Mouse (Mus musculus) stomach, embryonic 16.5 days (tissue): ENCODE data around the gene Olfr552. TPM values are rescaled to one million over a fixed set of nuclear protein-coding genes. Genes with fewer than 3 reads are reported as not detected.

ENCODE experiments used
- ATAC-seq: fragments of 200-750 bp; cut with Nextera tagmentation; 2 replicates; pipeline ENCODE4 v1.8.0; 2017; ENCODE audit warnings: moderate number of reproducible peaks, moderate TSS enrichment; ENCODE audit not compliant: insufficient read depth, low FRiP score
- H3K27ac ChIP-seq: fragments of 300-500 bp; sonication (generic); 2 replicates; pipeline ENCODE4 v1.5.1; 2014; ENCODE audit warnings: low read length
- H3K27me3 ChIP-seq: fragments of 300-500 bp; sonication (generic); 2 replicates; pipeline ENCODE4 v1.6.1; 2014; ENCODE audit warnings: low read length, control low read depth, mixed read lengths; ENCODE audit not compliant: control insufficient read depth, insufficient read depth
- H3K36me3 ChIP-seq: fragments of 300-500 bp; sonication (generic); 2 replicates; pipeline ENCODE4 v1.6.1; 2014; ENCODE audit warnings: low read length; ENCODE audit not compliant: control insufficient read depth, insufficient read depth
- H3K4me1 ChIP-seq: fragments of 300-500 bp; sonication (generic); 2 replicates; pipeline ENCODE4 v1.6.1; 2014; ENCODE audit warnings: low read length, control low read depth, mixed read lengths; ENCODE audit not compliant: control insufficient read depth, insufficient read depth
- H3K4me2 ChIP-seq: fragments of 300-500 bp; sonication (generic); 2 replicates; pipeline ENCODE4 v1.6.1; 2014; ENCODE audit warnings: low read depth, low read length, mixed read lengths
- H3K4me3 ChIP-seq: fragments of 300-500 bp; sonication (generic); replicated peaks from 2 replicates; pipeline ENCODE4 v1.5.1; 2014; ENCODE audit warnings: mild to moderate bottlenecking, low read length
- H3K9ac ChIP-seq: fragments of 300-500 bp; sonication (generic); 2 replicates; pipeline ENCODE4 v1.6.1; 2014; ENCODE audit warnings: low read length
- H3K9me3 ChIP-seq: fragments of 300-500 bp; sonication (generic); replicated peaks from 2 replicates; pipeline ENCODE4 v1.6.1; 2016; ENCODE audit warnings: low read length, control low read depth; ENCODE audit not compliant: control insufficient read depth
- WGBS: fragments of 180-500 bp; shearing (Covaris S2); extraction: QIAGEN DNeasy Blood & Tissue Kit; methylation state at CpG from one replicate; pipeline ENCODE4 v1.1.7; 2014; 5-methylcytosine and 5-hydroxymethylcytosine counted together
- polyA plus RNA-seq: library from polyadenylated mRNA; unstranded; fragments of >200 nt; fragmentation: Nextera tagmentation; extraction: Ambion mirVana; gene quantifications from 2 replicates; pipeline ENCODE4 v1.2.1, GENCODE M21; 2015

Olfr552 gene
- not detected in 2 replicates for polyA plus RNA-seq

DNA sequence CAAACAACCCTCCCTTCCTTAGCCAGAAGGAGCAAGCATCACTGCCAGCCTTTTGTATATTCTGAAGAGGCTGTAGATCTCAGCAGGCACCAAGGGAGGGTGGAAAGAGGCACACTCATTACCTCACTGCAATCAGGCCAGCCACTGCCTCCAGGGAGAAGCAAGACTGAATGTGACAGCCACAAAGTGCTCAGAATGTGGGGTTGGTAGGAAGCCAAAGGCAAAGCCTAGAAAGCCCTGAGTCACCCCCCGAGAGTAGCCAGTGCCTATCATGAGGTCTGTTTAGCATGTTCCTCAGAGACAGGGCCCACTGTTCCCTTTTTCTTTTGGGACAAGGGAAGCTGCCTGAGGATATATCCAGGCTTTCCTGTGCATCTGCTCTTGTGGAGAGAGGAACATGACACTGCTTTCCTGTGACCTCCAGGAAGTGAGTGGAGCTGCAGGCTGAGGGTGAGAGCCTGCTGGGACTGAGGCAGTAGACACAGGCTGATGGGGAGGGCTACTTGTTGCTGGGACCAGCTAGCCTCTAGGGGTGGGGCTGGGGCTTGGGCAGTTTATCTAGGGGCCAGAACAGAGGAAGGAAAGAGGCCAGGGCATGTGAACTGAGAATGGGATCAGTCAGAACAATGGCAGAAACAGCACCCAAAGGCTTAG is at the start of gene Olfr552:
Olfr552 (plus strand) TSS at position 393 of the 654 bp plus-strand sequence.
- Histone ChIP-seq H3K27me3 (no peaks in the 10 kb centered on the region), H3K27ac (no peak within 1 kb of the TSS), H3K4me1 (no peaks in the 10 kb centered on the region), H3K9me3 (no peaks in the 10 kb centered on the region), H3K36me3 (no peaks in the 10 kb centered on the region), H3K9ac (no peak within 1 kb of the TSS), H3K4me2 (no peak within 1 kb of the TSS), H3K4me3 (no peak within 1 kb of the TSS)
- WGBS: 57% methylated on average over 1 of the region's 1 CpGs
- ATAC-seq: no peak

DNA sequence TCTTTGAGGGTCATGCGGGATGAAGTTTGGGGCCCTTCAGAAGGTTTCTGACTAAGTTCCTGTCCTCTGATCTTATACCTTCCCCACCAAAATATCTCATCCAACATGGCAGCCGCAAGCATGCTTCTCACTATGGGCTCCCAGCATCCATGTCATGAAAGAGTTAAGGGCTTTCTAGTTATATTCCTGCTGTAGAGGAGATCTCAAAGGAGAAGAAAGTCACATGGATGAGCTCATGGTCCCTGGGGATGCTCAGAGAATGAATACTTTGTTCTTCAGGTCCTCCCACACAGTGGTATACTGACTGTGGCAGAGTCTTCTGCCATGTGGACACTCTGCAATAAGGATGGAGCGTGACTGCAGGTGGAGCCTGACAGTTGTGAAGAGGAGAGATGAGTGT is 48.0 kb upstream of the Olfr552 start, which contains the start of gene Olfr549:
Olfr549 (plus strand) TSS at position 301 of the 400 bp plus-strand sequence.
- Histone ChIP-seq H3K36me3 (no peaks in the 10 kb centered on the region), H3K27me3 (no peaks in the 10 kb centered on the region), H3K4me3 (no peak within 1 kb of the TSS), H3K9ac (no peak within 1 kb of the TSS), H3K9me3 (no peaks in the 10 kb centered on the region), H3K4me1 (no peaks in the 10 kb centered on the region), H3K27ac (no peak within 1 kb of the TSS), H3K4me2 (no peak within 1 kb of the TSS)
- ATAC-seq: no peak
- 85% methylated on average over 3 of the region's 3 CpGs for WGBS

DNA sequence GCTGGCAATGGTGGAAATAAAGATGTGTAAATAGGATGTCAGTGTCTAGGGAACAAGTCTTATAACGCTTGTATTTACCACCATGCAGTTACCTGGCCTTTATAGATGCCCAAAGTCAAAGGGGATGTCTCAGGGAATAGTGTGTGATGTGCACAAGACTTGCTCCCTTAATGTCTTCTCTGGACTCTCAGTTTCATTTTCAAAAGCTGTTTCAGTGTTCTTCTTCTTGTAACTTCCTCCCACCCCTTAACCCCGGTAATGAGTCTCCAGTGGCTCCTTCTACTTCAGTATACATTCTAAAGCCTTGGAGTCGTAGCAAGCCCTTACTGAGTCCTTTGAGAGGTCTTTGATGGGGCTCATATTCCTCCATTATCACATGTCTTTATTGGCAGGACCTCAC is 44.3 kb upstream of the Olfr552 start:
- Histone ChIP-seq H3K27me3 (no peaks in the 10 kb centered on the region), H3K36me3 (no peaks in the 10 kb centered on the region), H3K4me2 (no peak overlapping the region), H3K27ac (no peak overlapping the region), H3K9ac (no peak overlapping the region), H3K4me3 (no peak overlapping the region), H3K4me1 (no peaks in the 10 kb centered on the region), H3K9me3 (no peaks in the 10 kb centered on the region)
- 71% methylated on average over 3 of the region's 3 CpGs for WGBS
- ATAC-seq: no peak

DNA sequence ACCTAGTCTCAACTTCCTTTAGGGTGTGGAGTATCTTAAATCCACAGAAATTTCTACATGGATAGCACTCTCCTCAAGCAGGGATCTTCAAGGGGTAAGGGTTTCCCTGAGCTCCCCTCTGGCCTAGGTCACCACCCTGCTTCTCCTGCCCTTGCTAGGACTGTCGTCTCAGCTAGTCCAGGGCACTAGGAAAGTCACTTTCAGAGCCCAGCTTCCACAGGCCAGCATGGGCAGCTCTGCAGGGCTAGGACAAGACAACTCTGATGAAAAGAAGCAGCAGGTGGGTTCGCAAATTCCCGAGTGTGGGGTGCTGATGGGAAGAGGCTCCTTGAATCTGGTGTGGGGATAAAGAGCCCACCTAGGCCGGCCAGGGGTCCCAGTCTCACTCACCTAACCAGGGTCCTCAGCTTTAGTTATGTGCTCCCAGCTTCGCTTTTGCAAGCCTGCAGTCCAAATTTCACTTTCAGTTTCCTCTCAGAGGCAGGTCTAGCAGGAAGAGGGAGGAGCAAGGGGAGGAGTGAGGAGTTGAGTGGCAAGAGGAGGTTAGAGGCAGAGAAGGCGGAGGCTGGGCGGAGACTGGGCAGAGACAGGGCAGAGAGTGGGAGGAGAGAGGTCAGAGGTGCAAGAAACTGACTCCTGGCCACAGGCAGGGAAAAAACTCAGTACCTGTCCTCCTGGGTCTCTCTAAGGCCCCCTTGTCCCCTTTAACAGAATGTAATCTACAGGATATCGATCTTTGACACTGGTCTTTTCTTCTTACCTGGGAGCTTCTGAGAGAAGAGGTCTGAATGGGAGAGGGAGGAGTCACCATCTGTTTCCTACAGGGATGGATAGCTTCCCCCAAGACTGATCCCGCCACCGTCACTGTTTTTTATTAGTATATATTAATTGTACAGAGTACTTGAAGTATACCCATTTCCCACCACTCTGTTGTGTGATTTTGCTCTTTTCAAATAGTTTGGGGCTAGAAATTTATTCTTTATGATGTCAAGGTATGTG is 32.3 kb upstream of the Olfr552 start, which contains the start of gene Trim21:
Trim21 (minus strand) TSS at position 488 of the 999 bp plus-strand sequence.
- Histone ChIP-seq H3K4me3 (peak within 1 kb of the TSS; percentile 58), H3K36me3 (no peaks in the 10 kb centered on the region), H3K27me3 (no peaks in the 10 kb centered on the region), H3K27ac (peak within 1 kb of the TSS; percentile 50; the same call in 1 of the 2 replicates), H3K4me1 (peaks cover 2% of the 10 kb centered on the region; the same call in 1 of the 2 replicates), H3K4me2 (peak within 1 kb of the TSS; percentile 89), H3K9ac (peak within 1 kb of the TSS; percentile 79), H3K9me3 (no peaks in the 10 kb centered on the region)
- peak; percentile 98 for ATAC-seq
- WGBS: 13% methylated on average over 10 of the region's 10 CpGs

DNA sequence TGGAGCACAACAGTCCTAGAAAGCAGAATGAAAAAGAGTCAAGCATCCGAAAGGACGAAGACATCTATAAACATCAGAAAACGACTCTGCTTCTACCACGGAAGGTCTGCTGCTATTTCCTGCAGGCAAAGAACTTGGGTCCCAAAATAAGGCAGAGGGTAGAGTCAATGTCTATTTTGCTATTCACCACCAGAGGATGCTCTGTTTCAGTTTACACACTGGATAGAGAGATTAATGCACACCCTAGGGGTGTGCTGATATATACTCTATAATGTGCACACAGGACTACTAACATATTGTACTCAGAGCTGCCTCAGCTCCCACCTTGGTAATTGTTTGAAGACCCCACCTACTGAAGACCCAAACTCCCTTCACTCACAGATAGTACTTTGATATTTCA is 31.4 kb upstream of the Olfr552 start:
- no peaks in the 10 kb centered on the region for H3K27me3 ChIP-seq
- WGBS: 87% methylated on average over 4 of the region's 4 CpGs
- peaks cover 2% of the 10 kb centered on the region; the same call in 1 of the 2 replicates for H3K4me1 ChIP-seq
- no peak for ATAC-seq
- H3K4me2 ChIP-seq: no peak overlapping the region
- no peak overlapping the region for H3K4me3 ChIP-seq
- no peak overlapping the region for H3K27ac ChIP-seq
- no peak overlapping the region for H3K9ac ChIP-seq
- no peaks in the 10 kb centered on the region for H3K36me3 ChIP-seq
- H3K9me3 ChIP-seq: no peaks in the 10 kb centered on the region

DNA sequence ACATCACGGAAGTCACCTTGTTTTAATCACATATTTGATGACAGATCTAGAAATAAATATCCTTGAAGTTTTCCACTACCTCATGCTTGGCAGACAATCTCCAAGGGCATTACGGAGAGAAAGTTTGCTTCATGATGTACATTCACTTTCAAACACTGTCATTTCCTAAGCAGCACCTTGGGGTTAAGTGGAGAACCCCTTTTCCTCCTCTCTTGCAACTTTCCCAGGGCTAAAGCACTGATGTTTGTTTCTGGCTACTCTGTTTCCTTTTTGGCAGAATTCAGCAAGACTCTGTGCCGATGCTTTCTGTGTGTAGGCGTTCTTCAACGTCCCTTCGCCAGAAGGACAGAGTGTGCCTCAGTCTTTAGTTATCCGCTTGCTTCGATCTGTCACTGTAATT is 26.4 kb upstream of the Olfr552 start, which contains the start of gene Olfr550:
Olfr550 (plus strand) TSS at position 301 of the 400 bp plus-strand sequence.
- H3K9ac ChIP-seq: no peak within 1 kb of the TSS
- H3K9me3 ChIP-seq: no peaks in the 10 kb centered on the region
- no peak within 1 kb of the TSS for H3K4me3 ChIP-seq
- no peaks in the 10 kb centered on the region for H3K4me1 ChIP-seq
- no peak within 1 kb of the TSS for H3K27ac ChIP-seq
- no peak within 1 kb of the TSS for H3K4me2 ChIP-seq
- WGBS: 87% methylated on average over 8 of the region's 8 CpGs
- H3K27me3 ChIP-seq: no peaks in the 10 kb centered on the region
- H3K36me3 ChIP-seq: no peaks in the 10 kb centered on the region
- no peak for ATAC-seq

DNA sequence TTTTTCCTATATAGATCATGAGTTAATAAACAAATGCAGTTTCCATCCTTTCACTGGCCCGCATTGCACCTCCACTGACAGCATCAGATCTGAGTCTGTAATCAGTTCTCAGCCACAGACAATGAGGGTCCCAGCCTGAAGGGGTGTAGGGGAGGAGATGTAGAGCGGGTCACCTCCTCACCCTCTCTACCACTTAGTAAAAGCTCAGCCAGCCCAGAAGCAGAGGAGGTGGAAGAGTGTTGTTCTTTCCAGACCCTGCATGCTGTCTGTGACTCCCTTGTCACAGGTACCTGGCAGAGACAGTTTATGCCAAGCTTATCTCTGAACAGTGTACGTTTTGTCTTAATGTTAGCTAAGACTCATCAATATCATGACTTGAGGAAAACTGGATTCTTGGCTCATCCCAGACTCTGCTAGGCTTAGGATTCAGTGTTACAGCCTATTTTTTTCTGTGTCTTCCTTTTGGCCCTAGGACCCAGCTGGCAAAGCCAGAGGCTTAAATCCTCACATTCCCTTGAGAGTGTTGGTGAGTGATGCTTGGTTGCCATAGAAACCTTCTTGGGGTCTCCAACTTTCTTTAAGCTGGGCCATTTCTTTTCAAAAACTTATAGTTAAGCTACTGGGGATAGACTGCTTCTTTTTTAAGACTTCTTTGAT is 24.3 kb upstream of the Olfr552 start:
- H3K9ac ChIP-seq: no peak overlapping the region
- no peaks in the 10 kb centered on the region for H3K9me3 ChIP-seq
- H3K4me1 ChIP-seq: no peaks in the 10 kb centered on the region
- H3K27me3 ChIP-seq: no peaks in the 10 kb centered on the region
- no peak overlapping the region for H3K4me3 ChIP-seq
- 76% methylated on average over 3 of the region's 3 CpGs for WGBS
- ATAC-seq: no peak
- H3K36me3 ChIP-seq: no peaks in the 10 kb centered on the region
- H3K27ac ChIP-seq: no peak overlapping the region
- no peak overlapping the region for H3K4me2 ChIP-seq

DNA sequence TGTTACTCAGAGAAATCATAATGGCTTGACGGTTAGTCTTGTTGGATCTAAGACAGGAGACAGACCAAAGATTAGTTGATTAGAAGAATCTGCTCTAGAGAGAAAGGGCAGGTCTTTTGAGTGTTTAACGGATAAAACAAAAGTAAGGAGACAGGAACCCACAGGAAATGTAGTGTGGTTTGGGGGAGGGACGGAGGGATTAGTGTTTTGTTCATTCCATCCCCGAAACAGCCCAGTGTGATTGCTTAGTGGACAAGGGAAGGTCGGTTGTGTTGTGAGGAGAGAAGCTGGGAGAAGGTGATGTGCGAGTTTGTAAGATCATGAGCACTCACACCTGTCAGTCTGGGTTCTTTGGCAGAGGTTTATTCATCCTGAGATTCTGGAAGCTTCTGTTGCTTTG is 21.6 kb upstream of the Olfr552 start:
- no peaks in the 10 kb centered on the region for H3K9me3 ChIP-seq
- H3K4me3 ChIP-seq: no peak overlapping the region
- no peaks in the 10 kb centered on the region for H3K36me3 ChIP-seq
- no peak overlapping the region for H3K27ac ChIP-seq
- H3K27me3 ChIP-seq: no peaks in the 10 kb centered on the region
- H3K4me2 ChIP-seq: no peak overlapping the region
- H3K4me1 ChIP-seq: no peaks in the 10 kb centered on the region
- no peak for ATAC-seq
- H3K9ac ChIP-seq: no peak overlapping the region
- 58% methylated on average over 6 of the region's 6 CpGs for WGBS
